ENCODE assay signal across 22 mouse cellular contexts in genomic region chr2:160507371-160507770, GRCm38 (mm10).
DNase-seq lines count a peak whose midpoint lies in the region; ATAC-seq and TF ChIP-seq lines count a peak whose summit lies in the region.
"Had no signal": no experiment of that assay in that cellular context is flagged by ENCODE, and none has a peak within 500 bp of the region (broad histone marks: within the 10 kb centered on the region; RNA-seq: fewer than 3 reads in every experiment).

No protein-coding gene starts in this region.

- peak overlapping the region; percentile 30 for H3K4me2 ChIP-seq in forebrain, embryonic 15.5 days (replicated peaks)
- no peak overlapping the region for H3K4me2 ChIP-seq in forebrain, embryonic 13.5 days
- no peak overlapping the region for H3K4me2 ChIP-seq in kidney, embryonic 14.5 days (replicated peaks; ENCODE audit: low read depth, low read length)
- no peak overlapping the region for H3K4me2 ChIP-seq in midbrain, embryonic 11.5 days
- H3K4me2 ChIP-seq in midbrain, postnatal 0 days (ENCODE audit: low read depth, low read length, poor library complexity, severe bottlenecking): no peak overlapping the region
- H3K4me2 ChIP-seq: heart, embryonic 12.5 days; liver, embryonic 12.5 days had no signal

- no peaks in the 10 kb centered on the region for H3K9me3 ChIP-seq in forebrain, embryonic 15.5 days
- H3K9me3 ChIP-seq in forebrain, embryonic 13.5 days (replicated peaks): no peaks in the 10 kb centered on the region
- H3K9me3 ChIP-seq in kidney, embryonic 14.5 days (ENCODE audit: control insufficient read depth, low read length): no peaks in the 10 kb centered on the region
- H3K9me3 ChIP-seq in midbrain, embryonic 11.5 days (ENCODE audit: control insufficient read depth, low read length): no peaks in the 10 kb centered on the region
- H3K9me3 ChIP-seq in midbrain, postnatal 0 days (ENCODE audit: low read length): no peaks in the 10 kb centered on the region
- H3K9me3 ChIP-seq: heart, embryonic 12.5 days; liver, embryonic 12.5 days had no signal

- no peaks in the 10 kb centered on the region for H3K27me3 ChIP-seq in forebrain, embryonic 15.5 days
- peaks cover 6% of the 10 kb centered on the region; the same call in 1 of the 2 replicates for H3K27me3 ChIP-seq in forebrain, embryonic 13.5 days
- H3K27me3 ChIP-seq in kidney, embryonic 14.5 days (ENCODE audit: control insufficient read depth, insufficient read depth, low read length): no peaks in the 10 kb centered on the region
- H3K27me3 ChIP-seq in midbrain, embryonic 11.5 days (ENCODE audit: control insufficient read depth, insufficient read depth, low read length): no peaks in the 10 kb centered on the region
- no peaks in the 10 kb centered on the region for H3K27me3 ChIP-seq in midbrain, postnatal 0 days (ENCODE audit: insufficient read depth, low read length)
- H3K27me3 ChIP-seq: liver, embryonic 12.5 days had no signal

- no peak for DNase-seq in kidney, postnatal 25 days
- no peak for DNase-seq in midbrain, embryonic 11.5 days (ENCODE audit: low spot score, missing footprints)
- DNase-seq in midbrain, postnatal 0 days (ENCODE audit: low spot score): no peak
- no peak for DNase-seq in brain, embryonic 14.5 days (ENCODE audit: low read depth)
- DNase-seq: adrenal gland, postnatal 14 days; cerebellum, adult 11-12 months; cerebellum, adult 9-11 months; heart, adult 2 months; heart, postnatal 4 days; kidney, adult 8-10 months; liver, postnatal 0 days; lung, postnatal 36 days; right cerebral cortex, postnatal 4 days; thymus, adult 2 months; thymus, postnatal 36 days had no signal

- 47% methylated on average over 9 of the region's 9 CpGs for WGBS in forebrain, embryonic 15.5 days
- WGBS in forebrain, embryonic 13.5 days: 44% methylated on average over 9 of the region's 9 CpGs
- WGBS in kidney, embryonic 14.5 days: 29% methylated on average over 9 of the region's 9 CpGs
- 64% methylated on average over 9 of the region's 9 CpGs for WGBS in midbrain, embryonic 11.5 days
- WGBS in midbrain, postnatal 0 days: 49% methylated on average over 9 of the region's 9 CpGs

- no peak for TF ChIP-seq POLR2A in brain, embryonic 14.5 days (IDR thresholded peaks at IDR 0.05; ENCODE audit: borderline replicate concordance, extremely low read depth, insufficient read depth, insufficient read length, poor library complexity, severe bottlenecking)

- no peak overlapping the region for H3K27ac ChIP-seq in forebrain, embryonic 15.5 days (replicated peaks)
- H3K27ac ChIP-seq in forebrain, embryonic 13.5 days: no peak overlapping the region
- H3K27ac ChIP-seq in kidney, embryonic 14.5 days (ENCODE audit: low read depth, low read length): no peak overlapping the region
- H3K27ac ChIP-seq in midbrain, embryonic 11.5 days (ENCODE audit: low read depth, low read length): no peak overlapping the region
- no peak overlapping the region for H3K27ac ChIP-seq in midbrain, postnatal 0 days (ENCODE audit: low read depth, low read length)
- H3K27ac ChIP-seq: heart, adult 2 months; liver, embryonic 12.5 days had no signal

- no peaks in the 10 kb centered on the region for H3K36me3 ChIP-seq in forebrain, embryonic 15.5 days
- H3K36me3 ChIP-seq in forebrain, embryonic 13.5 days (ENCODE audit: poor library complexity, severe bottlenecking): no peaks in the 10 kb centered on the region
- H3K36me3 ChIP-seq in kidney, embryonic 14.5 days (ENCODE audit: control insufficient read depth, insufficient read depth, low read length): no peaks in the 10 kb centered on the region
- no peaks in the 10 kb centered on the region for H3K36me3 ChIP-seq in midbrain, embryonic 11.5 days (ENCODE audit: control insufficient read depth, insufficient read depth, low read length)
- no peaks in the 10 kb centered on the region for H3K36me3 ChIP-seq in midbrain, postnatal 0 days (ENCODE audit: insufficient read depth, low read length)
- H3K36me3 ChIP-seq: heart, embryonic 12.5 days; liver, embryonic 12.5 days had no signal

- no peak overlapping the region for H3K9ac ChIP-seq in forebrain, embryonic 15.5 days (replicated peaks)
- H3K9ac ChIP-seq in forebrain, embryonic 13.5 days: no peak overlapping the region
- no peak overlapping the region for H3K9ac ChIP-seq in kidney, embryonic 14.5 days (ENCODE audit: low read depth, low read length)
- no peak overlapping the region for H3K9ac ChIP-seq in midbrain, embryonic 11.5 days (ENCODE audit: low read length)
- H3K9ac ChIP-seq in midbrain, postnatal 0 days (replicated peaks; ENCODE audit: low read length, poor library complexity, severe bottlenecking): no peak overlapping the region
- H3K9ac ChIP-seq: heart, embryonic 12.5 days; liver, embryonic 12.5 days; liver, postnatal 0 days had no signal

- peaks cover 33% of the 10 kb centered on the region for H3K4me1 ChIP-seq in forebrain, embryonic 15.5 days
- H3K4me1 ChIP-seq in forebrain, embryonic 13.5 days: peaks cover 31% of the 10 kb centered on the region
- 0 out of 2 replicates have a peak, but pooled peaks cover 5% of the 10 kb centered on the region for H3K4me1 ChIP-seq in kidney, embryonic 14.5 days (ENCODE audit: control insufficient read depth, insufficient read depth, low read length)
- peaks cover 6% of the 10 kb centered on the region; the same call in 1 of the 2 replicates for H3K4me1 ChIP-seq in midbrain, embryonic 11.5 days (ENCODE audit: control insufficient read depth, insufficient read depth, low read length)
- no peaks in the 10 kb centered on the region for H3K4me1 ChIP-seq in midbrain, postnatal 0 days (ENCODE audit: insufficient read depth, low read length)
- H3K4me1 ChIP-seq: liver, embryonic 12.5 days had no signal

- ATAC-seq in forebrain, embryonic 15.5 days (replicated peaks): no peak
- ATAC-seq in forebrain, embryonic 13.5 days: no peak
- ATAC-seq in kidney, embryonic 14.5 days (ENCODE audit: low FRiP score, low TSS enrichment): peak; percentile 56; the same call in 1 of the 2 replicates
- ATAC-seq in midbrain, embryonic 11.5 days (ENCODE audit: low FRiP score): peak; percentile 10; the same call in 1 of the 2 replicates
- ATAC-seq in midbrain, postnatal 0 days (ENCODE audit: low FRiP score): no peak
- ATAC-seq: CD4-positive, CD25-positive, alpha-beta regulatory T cell, adult 4 months; liver, embryonic 12.5 days; liver, postnatal 0 days had no signal

- TF ChIP-seq CTCF in midbrain, postnatal 0 days (IDR thresholded peaks at IDR 0.05): no peak
- TF ChIP-seq CTCF in brain, embryonic 14.5 days (IDR thresholded peaks at IDR 0.05; ENCODE audit: borderline replicate concordance, extremely low read depth, insufficient read depth, insufficient read length): 0 out of 2 replicates have a peak, but pooled peaks have one; percentile 0

- no peak overlapping the region for H3K4me3 ChIP-seq in forebrain, embryonic 15.5 days
- no peak overlapping the region for H3K4me3 ChIP-seq in forebrain, embryonic 13.5 days
- H3K4me3 ChIP-seq in kidney, embryonic 14.5 days (ENCODE audit: low read length): no peak overlapping the region
- no peak overlapping the region for H3K4me3 ChIP-seq in midbrain, embryonic 11.5 days (ENCODE audit: low read depth, low read length)
- H3K4me3 ChIP-seq in midbrain, postnatal 0 days (ENCODE audit: low read depth, low read length): no peak overlapping the region
- H3K4me3 ChIP-seq: erythroblast, embryonic 14.5 days; heart, adult 2 months; heart, embryonic 12.5 days; liver, embryonic 12.5 days had no signal

Comparison
In these comparisons a context has a peak if more than half of its experiments do, and no peak if none do; other contexts are left out.
1. ATAC-seq: peak in kidney, embryonic 14.5 days (single experiment) and midbrain, embryonic 11.5 days (single experiment); none in forebrain, embryonic 15.5 days (single experiment), forebrain, embryonic 13.5 days (single experiment) and midbrain, postnatal 0 days (single experiment).